Mouse (Mus musculus) frontal cortex, adult 2 months (tissue): ENCODE results near the gene Zfp488. TPM values are rescaled to one million over a fixed set of nuclear protein-coding genes. Genes with fewer than 3 reads are reported as not detected.

Experiments
- DNase-seq, 2 experiments: peaks; one replicate each; pipeline ENCODE4 v3.0.0; 2022; ENCODE audit warnings: low spot score in 1 of 2; ENCODE audit errors: extremely low spot score in 1 of 2
- polyA plus RNA-seq: library from polyadenylated mRNA; depleted of rRNA; stranded (reverse); fragments of >200 nt; gene quantifications from 2 replicates; pipeline ENCODE4 v1.2.3, GENCODE M21; 2012; rRNA removed

Gene Zfp488
- polyA plus RNA-seq, 1 experiment, result 2.5 TPM

GRCm38 (mm10) chr14:33952233-33952981 is 26.2 kb downstream of the Zfp488 start:
- DNase-seq, result no peak

DNA sequence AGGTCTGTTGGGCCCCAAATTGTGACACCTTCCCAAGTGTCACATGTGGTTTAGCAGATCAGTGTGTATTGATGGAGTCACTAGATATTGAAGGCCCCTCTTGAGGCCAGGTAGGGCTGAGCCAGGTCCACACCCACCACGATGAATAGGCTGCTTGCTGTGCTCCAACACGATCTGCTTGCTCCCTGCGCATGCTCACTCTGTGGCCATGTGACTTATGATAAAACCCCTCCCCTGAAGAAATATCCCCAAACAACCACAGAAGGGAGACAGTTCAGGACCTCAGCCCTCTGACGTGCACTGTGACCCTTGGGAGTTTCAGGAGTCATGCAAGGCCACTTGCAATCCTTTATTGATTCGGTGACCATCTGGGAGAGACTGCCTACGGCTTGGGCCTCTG is 32.4 kb downstream of the Zfp488 start:
- no peak for DNase-seq

- DNase-seq, result no peak
Measured at GRCm38 (mm10) chr14:33942222-33942621, 36.3 kb downstream of the Zfp488 start.

- DNase-seq, result no peak
Measured at GRCm38 (mm10) chr14:33940739-33941138, 37.8 kb downstream of the Zfp488 start, which contains the start of gene Gdf2. TSS of gene Gdf2 (plus strand) at chr14:33941039.

- peak in 1 of 2 experiments; percentile 88 for DNase-seq
Measured at GRCm38 (mm10) chr14:33939117-33939516, 39.4 kb downstream of the Zfp488 start.

- peak in 1 of 2 experiments; percentile 84 for DNase-seq
Measured at GRCm38 (mm10) chr14:33933778-33934317, 44.7 kb downstream of the Zfp488 start.

GRCm38 (mm10) chr14:33932935-33933703 is 45.4 kb downstream of the Zfp488 start:
- DNase-seq, result peak in 1 of 2 experiments; percentile 81

DNA sequence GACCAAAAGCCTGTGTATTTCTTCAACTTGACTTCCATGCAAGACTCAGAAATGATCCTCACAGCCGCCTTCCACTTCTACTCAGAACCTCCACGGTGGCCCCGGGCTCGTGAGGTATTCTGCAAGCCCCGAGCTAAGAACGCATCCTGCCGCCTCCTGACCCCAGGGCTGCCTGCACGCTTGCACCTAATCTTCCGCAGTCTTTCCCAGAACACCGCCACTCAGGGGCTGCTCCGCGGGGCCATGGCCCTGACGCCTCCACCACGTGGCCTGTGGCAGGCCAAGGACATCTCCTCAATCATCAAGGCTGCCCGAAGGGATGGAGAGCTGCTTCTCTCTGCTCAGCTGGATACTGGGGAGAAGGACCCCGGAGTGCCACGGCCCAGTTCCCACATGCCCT is 46.7 kb downstream of the Zfp488 start:
- no peak for DNase-seq

GRCm38 (mm10) chr14:33923168-33924070 is 55.1 kb downstream of the Zfp488 start, which contains the start of gene Gdf10:
TSS of gene Gdf10 (plus strand) at chr14:33923587.
- peak in 1 of 2 experiments; percentile 19 for DNase-seq

GRCm38 (mm10) chr14:33922771-33923167 is 55.8 kb downstream of the Zfp488 start:
- DNase-seq, result no peak

GRCm38 (mm10) chr14:33920727-33921559 is 57.6 kb downstream of the Zfp488 start:
- peak in 1 of 2 experiments; percentile 36 for DNase-seq

Other genes with a start within 250 kb of the Zfp488 start
- gene Gdf10, start 55.2 kb downstream of the Zfp488 start, polyA plus RNA-seq, result 3.6 and 3.9 TPM in 2 replicates
- gene Gdf2, start 37.7 kb downstream of the Zfp488 start, polyA plus RNA-seq, result 0.04 TPM in 1 of 2 replicates, not detected in the other
- gene Rbp3, start 24.8 kb downstream of the Zfp488 start, polyA plus RNA-seq, result not detected in 2 replicates
- not detected in 2 replicates for gene Gm30083, start 36.4 kb upstream of the Zfp488 start, polyA plus RNA-seq
- not detected in 2 replicates for gene Gm5460, start 38.0 kb upstream of the Zfp488 start, polyA plus RNA-seq
- not detected in 2 replicates for gene Antxrl, start 73.9 kb upstream of the Zfp488 start, polyA plus RNA-seq
- gene Anxa8, start 107.2 kb upstream of the Zfp488 start, polyA plus RNA-seq, result 0.32 and 0.36 TPM in 2 replicates
- gene A630023A22Rik, start 124.0 kb upstream of the Zfp488 start, polyA plus RNA-seq, result not detected in 2 replicates
- not detected in 2 replicates for gene Npy4r, start 173.7 kb upstream of the Zfp488 start, polyA plus RNA-seq
- gene Gprin2, start 222.9 kb upstream of the Zfp488 start, polyA plus RNA-seq, result 1.1 and 1.2 TPM in 2 replicates
- gene Syt15, start 240.8 kb upstream of the Zfp488 start, polyA plus RNA-seq, result 1.1 and 1.3 TPM in 2 replicates